ENCODE assay signal across 19 mouse cellular contexts in the genomic region with DNA sequence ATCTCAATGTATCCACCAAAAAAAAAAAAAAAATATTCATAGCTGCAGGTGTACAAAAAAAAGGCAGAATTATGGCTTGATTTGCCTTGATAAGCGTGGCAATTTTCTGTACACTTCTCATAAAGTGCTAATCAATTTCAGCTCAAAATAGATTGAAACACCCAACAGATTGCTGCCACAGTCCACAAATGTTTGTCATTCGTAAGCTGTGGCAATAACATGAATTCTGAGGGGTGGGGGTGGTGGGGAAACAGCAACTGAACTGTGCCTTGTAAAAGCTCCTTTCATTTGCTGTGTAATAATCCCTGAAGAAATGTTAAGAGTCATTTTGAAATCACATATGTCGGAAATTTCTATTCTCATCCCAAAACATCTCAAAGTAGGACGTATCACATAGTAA. TPM values are rescaled to one million over a fixed set of nuclear protein-coding genes. Genes with fewer than 3 reads are reported as not detected.
"Had no signal": no experiment of that assay in that cellular context is flagged by ENCODE, and none has a peak within 500 bp of the region (broad histone marks: within the 10 kb centered on the region; RNA-seq: fewer than 3 reads in every experiment).

No protein-coding gene starts in this region.

- H3K9ac ChIP-seq: limb, embryonic 13.5 days; liver, embryonic 12.5 days; liver, embryonic 15.5 days; lung, embryonic 15.5 days had no signal

- H3K9me3 ChIP-seq: limb, embryonic 10.5 days; limb, embryonic 13.5 days; liver, embryonic 12.5 days; liver, embryonic 15.5 days; lung, embryonic 15.5 days had no signal

- H3K4me1 ChIP-seq: limb, embryonic 10.5 days; limb, embryonic 13.5 days; liver, embryonic 15.5 days had no signal

- H3K36me3 ChIP-seq: limb, embryonic 10.5 days; limb, embryonic 13.5 days; liver, embryonic 12.5 days; liver, embryonic 15.5 days; lung, embryonic 15.5 days had no signal

- DNase-seq: kidney, adult 9 months; kidney, postnatal 14 days; kidney, postnatal 4 days; liver; lung, adult 18-20 months; lung, postnatal 10 days; lung, postnatal 36 days; midbrain, embryonic 14.5 days; thymus, adult 2 months; thymus, postnatal 14 days; thymus, postnatal 4 days had no signal

- H3K27ac ChIP-seq: limb, embryonic 10.5 days; limb, embryonic 13.5 days; liver, embryonic 12.5 days; liver, embryonic 15.5 days; lung, embryonic 15.5 days; stomach, postnatal 0 days had no signal

- H3K4me3 ChIP-seq: limb, embryonic 10.5 days; limb, embryonic 13.5 days; liver, embryonic 12.5 days; liver, embryonic 15.5 days; lung, embryonic 15.5 days had no signal

- H3K27me3 ChIP-seq: limb, embryonic 13.5 days; liver, embryonic 12.5 days; liver, embryonic 15.5 days; lung, embryonic 15.5 days had no signal

- H3K4me2 ChIP-seq: limb, embryonic 13.5 days; liver, embryonic 12.5 days; liver, embryonic 15.5 days; lung, embryonic 15.5 days; midbrain, embryonic 11.5 days had no signal

- ATAC-seq: liver, embryonic 12.5 days had no signal

RNA-seq across cellular contexts. Expression of a gene that starts 51.4 kb away (rescaled TPM):
- total RNA-seq: megakaryocyte-erythroid progenitor cell, adult 5-6 weeks had no signal
